Mouse (Mus musculus): Measurements from ENCODE around the gene Arrdc3.

The Arrdc3 gene

DNA sequence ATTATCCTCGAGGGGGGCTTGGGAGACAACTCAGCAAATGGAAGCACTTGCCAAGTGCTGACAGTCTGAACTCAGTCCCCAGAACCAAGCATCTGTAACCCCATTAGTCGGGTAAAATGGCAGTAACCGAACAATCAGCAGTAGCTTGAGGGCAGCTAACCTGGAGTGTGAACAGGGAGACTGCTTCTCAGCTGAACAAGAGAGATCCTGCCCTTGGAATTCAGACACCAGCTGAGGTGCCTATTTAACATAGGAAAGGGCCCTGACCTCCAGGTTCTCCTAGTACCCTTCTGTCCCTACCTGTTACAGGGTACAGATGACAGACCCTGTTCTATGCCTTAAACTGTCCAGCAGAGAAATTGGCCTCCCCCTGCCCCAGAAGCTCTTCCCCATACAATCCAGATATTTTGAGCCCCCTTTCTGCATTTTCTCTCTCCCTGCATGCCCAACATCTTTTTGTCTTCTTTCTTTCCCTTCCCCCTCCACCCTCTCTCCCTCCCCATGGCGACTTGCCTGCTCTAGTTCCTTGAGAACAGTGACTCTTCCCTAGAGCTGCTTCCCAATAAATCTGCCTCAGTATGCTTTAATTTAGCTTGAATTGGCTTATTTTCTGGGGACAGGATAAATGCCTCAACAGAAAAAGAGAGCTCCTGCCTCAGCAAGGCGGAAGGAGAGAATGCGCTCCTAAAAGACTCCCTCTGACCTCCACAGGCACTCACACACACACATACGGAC lies 38.6 kb downstream of the Arrdc3 start:
- DNase-seq (ENCODE audit: low spot score) = no peak

DNA sequence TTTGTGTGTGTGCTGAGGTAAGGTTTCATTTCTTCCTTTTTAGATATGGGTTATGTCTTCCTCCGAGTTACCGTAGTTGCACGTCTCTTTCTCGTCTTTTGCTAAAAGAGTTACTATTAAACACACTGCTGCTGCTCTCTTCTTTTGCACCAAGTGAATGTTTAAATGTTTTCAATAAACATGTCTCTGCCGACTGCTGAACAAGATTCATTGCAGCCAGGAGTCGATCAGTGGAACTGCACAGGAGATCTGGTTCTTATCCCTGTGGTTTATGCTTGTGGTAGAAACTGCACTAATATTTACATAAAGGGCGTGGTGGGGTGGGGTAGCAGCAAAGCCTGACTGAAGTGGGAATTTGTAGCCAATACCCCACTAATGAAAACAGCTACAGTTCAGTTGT lies 45.0 kb downstream of the Arrdc3 start:
- DNase-seq (ENCODE audit: low spot score) = no peak

DNA sequence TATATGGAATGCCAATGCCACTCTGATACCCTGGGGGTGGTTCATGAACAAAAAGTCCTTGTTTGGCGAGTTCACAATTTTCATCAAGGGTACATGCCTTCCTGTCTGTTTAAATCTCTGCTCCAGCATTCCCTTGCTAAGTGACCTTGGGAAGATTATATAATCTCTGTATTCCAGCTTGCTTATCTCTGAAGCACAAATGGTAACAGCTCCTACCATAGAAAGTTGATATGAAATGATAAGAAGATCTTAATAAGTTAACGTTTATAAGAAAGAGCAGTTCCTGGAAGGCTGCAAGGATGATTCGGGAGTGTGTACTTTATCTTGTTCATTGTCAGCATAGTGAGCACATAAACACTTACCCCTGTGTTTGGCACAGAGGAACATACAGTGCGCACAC lies 46.8 kb downstream of the Arrdc3 start:
- DNase-seq (ENCODE audit: low spot score) = no peak

DNA sequence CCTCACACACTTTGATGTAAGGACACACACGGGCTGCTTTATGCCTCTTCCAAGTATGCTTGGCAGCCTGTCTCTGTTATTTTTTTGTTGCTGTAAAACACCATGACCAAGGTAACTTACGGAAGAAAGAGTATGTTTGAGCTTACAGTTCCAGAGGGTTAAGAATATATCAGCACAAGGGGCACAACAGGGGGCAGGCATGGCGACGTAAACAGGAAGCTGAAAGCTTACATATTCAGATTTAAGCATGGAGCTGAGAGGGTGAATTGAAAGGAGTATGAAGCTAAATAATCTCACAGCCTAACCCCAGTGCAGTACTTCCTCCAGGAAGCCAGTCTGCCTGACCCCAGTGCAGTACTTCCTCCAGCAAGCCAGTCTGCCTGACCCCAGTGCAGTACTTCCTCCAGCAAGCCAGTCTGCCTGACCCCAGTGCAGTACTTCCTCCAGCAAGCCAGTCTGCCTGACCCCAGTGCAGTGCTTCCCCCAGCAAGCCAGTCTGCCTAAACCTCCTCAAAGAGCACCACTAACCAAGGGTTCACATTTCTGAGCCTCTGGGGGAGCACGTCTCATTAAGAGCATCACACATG lies 49.7 kb downstream of the Arrdc3 start:
- DNase-seq (ENCODE audit: low spot score) = no peak

DNA sequence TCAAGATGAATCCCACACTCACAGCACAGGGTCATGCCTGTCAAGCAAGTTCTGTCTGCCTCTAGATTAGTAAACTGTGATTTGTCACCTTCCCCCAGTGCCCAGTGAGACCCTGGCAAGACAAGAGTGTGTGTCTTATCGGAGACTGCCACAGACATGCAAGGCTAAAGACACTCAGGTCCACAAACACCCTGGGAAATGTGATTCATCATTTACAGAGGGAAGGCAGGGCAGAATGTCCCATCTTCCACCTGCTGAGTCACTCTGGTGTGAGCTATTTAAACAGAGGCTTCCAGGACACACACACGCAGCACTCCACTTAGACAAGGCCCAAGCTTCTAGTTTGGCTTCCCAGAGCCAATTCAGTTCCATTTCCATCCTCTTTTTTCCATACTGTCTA lies 53.2 kb downstream of the Arrdc3 start:
- DNase-seq (ENCODE audit: low spot score) = peak; percentile 52

DNA sequence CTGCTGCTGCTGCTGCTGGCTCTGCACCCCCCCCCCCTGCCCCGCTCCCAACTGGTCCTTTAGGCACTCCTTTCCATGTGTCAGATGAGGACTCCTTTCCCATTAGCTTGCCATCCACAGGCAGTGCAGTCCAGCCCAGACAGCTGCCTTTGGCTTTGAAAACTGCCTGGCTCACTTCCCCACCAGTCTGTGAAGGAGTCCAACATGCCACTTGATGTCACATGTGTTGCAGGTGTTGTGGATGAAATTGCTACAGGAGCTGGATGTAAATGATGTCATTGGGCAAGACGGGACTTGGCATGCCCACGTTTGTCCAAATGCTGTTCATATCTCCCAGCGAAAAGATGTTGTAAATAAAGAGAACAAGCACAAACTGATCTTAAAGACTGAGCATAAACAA lies 56.0 kb downstream of the Arrdc3 start:
- DNase-seq (ENCODE audit: low spot score) = peak; percentile 73

DNA sequence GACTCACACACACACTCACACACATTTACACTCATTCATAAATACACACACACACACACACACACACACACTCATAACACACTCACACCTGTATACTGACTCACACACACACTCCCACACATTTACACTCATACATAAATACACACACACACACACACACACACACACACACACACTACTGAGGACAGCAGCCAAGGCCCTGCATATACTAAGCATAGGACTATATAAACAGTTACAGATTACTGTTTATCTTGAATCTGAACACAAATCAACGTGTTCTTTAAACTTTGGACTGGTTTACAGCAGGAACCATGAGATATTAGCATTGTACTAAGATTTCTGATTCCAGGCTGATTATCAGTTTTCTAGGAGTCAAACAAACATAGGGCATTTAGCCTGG lies 56.7 kb downstream of the Arrdc3 start:
- DNase-seq (ENCODE audit: low spot score) = no peak

DNA sequence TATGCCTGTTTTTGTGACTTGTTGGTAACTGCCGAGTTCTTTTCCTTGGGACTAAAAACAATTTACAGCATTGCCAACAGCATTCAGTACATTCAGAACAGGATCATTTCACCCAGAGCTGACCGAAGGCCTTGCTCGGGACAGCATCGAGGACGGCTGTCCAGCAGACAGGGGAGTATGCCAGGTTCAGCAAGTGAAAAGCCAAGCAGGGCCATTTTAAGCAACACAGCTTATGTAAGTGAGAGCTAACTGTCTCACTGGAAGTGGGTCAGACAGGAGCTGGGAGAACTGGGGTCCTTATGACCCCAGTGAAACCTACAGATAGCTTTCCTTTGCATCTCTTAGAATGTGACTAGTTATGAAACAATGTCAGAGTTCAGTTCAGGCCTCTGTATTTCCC lies 57.2 kb downstream of the Arrdc3 start:
- peak; percentile 90 for DNase-seq (ENCODE audit: low spot score)

DNA sequence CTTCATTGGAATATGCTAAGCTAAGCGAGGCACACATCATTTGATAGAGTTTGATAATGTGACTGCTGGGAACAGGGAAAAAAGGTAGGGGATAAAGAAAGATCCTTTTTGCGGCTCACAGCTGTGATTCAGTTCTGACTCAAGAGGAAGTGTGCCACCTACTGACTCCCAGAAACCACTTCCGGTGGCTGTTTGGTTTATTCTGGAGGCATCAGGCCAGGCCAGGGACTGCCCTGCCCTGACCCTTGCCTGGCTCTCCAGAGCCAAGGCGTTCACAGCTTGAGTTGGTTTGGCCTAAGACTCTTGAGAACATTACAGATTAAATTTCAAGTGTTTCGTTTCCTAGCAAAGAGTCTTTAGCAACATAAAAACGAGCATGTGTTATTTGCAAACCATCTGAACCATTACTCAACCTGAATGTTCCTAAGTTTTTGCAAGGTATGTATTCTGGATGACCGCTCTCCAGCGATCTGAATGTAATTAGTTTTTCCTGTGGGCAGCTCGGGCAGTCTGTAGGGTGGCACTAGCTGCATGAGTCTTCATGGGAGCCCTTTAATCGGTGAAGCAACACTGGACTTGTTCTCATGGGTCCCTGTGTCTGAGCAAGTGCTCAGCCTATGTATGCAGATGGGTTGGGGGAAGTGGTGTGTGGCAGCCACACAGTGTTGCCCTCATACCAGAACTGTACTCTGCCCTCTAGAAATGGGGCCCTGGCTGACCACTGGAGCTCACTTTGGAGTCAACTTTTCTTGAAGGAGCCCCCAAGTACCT lies 57.9 kb downstream of the Arrdc3 start:
- peak; percentile 98 for DNase-seq (ENCODE audit: low spot score)

DNA sequence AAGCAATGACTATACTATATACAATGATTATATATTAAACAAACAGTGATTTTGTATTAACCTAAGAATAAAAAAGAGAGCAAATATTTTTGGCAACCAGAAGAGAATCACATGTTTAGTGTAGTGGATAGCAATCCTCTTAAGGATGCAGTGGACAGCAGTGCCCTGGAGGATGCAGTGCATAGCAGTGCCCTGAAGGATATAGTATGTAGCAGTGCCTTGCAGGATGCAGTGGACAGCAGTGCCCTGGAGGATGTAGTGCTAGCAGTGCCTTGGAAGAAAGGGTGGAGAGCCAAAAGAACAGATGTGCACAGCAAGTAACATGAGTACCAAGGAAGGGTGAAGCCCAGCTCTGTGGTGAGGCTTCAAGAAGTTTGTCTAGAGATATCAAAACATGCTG lies 61.3 kb downstream of the Arrdc3 start:
- DNase-seq (ENCODE audit: low spot score) = no peak

Measured in adipocyte (in vitro differentiated cells).